Mouse (Mus musculus): ENCODE results near the gene Usp9y. TPM values are rescaled to one million over a fixed set of nuclear protein-coding genes. Genes with fewer than 3 reads are reported as not detected.

The Usp9y gene
- total RNA-seq (2021): not detected
- long read RNA-seq, experiment 1: 0 reads
- long read RNA-seq, experiment 2: 0 reads

DNA sequence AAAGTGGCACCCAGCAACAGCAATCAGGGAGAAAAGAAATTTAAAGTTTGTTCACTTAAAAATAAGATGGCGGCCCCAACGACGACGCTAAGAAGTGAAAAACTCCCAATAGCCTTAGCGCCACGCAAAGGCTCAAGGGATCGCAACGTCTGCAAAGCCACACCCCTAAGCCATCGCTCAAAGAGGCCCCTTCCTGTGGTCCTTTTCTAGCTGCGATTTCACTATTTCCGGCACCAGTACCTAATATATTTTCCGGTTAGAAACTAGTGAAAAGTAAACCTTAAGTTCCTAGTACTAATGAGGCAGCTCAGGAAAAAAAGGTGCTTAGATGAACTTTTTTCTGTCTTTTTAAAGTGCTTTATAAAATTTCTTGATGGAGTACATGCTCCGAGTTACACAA is at the start of gene Usp9y:
Gene Usp9y (minus strand): TSS at position 101 of the 400 bp plus-strand sequence.
- no peak for DNase-seq (ENCODE audit: low spot score in 2 of 2)

DNA sequence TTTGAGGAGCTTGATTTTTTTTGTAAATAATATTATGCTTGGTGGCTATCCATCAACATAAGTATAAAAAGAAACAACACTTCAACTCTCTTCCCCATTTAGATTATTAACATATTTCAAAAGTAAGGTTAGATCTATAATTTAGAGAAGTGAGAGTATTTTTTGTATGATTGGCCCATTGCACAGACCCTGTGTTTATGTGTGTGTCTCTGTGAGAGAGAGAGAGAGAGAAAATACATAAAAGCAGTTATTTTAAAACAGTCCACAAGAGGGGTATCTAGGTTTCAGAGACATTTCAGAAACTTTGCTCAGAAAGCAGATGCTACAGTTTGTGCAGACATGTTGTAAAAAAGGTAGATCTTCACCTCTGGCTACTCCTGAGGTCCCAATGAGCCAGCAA is 165.9 kb downstream of the Usp9y start:
- DNase-seq (ENCODE audit: low spot score in 2 of 2): no peak

DNA sequence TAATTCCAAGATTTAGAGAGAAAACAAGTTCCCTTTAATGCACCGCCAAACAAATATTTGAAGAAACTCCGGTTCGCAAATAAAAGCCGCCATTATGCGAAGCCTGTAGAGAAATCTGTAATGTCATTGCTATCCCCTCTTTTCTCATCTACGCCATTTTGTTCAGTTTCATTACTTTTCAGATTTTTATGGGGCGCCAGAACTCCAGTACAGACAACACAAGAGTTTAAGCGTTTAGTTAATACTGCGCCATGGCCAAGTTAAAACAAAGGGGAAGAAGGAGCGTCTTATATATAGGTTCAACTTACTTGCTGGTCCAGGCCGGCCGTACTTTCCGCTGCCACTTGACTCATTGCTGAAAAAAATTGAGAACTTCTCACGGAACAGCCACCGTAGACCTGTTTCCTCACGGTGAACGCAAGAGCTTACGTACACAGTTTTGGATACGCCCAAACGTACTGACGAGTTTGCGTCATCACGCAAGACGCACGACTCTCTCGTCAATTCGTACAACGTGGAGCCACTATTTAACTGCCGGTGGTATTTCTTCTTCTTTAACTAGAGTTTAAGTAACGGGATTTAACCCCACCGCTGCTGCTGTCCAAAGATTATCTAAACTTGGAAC is 173.3 kb downstream of the Usp9y start, which contains the start of gene Ddx3y:
Gene Ddx3y (minus strand): TSS at position 459 of the 625 bp plus-strand sequence.
- peak in 1 of 2 experiments; percentile 59 for DNase-seq (ENCODE audit: low spot score in 2 of 2)

DNA sequence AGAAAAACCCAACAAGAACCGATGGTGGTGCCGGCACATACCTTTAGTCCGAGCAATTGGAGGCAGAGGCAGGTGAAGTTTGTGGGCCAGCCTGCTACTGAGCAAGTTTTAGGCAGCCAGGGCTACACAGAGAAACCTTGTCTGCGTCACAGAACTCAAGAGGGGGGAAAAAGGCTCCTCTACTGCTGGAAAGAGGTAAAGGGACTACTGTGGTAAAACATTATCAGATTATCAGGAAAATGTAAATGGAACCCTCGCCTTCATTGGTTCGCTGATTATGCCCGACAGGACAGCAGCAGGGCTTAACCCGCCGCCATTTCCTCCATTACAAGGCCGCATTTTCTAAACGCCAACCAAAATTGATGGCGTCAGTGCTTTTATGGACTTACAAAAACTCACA is 173.8 kb downstream of the Usp9y start:
- peak in 1 of 2 experiments; percentile 9 for DNase-seq (ENCODE audit: low spot score in 2 of 2)

Other genes with a start within 250 kb of the Usp9y start
- gene Uty, start 214.0 kb downstream of the Usp9y start, total RNA-seq (2021): 10 to 100 TPM in 1 of 2 experiments, not detected in 1; 24.0 TPM
- gene Ddx3y, start 173.2 kb downstream of the Usp9y start, total RNA-seq (2021): 10 to 100 TPM in 1 of 2 experiments, not detected in 1; 55.0 TPM